Comparison of ENCODE assay signal across 28 mouse cellular contexts in the genomic region with DNA sequence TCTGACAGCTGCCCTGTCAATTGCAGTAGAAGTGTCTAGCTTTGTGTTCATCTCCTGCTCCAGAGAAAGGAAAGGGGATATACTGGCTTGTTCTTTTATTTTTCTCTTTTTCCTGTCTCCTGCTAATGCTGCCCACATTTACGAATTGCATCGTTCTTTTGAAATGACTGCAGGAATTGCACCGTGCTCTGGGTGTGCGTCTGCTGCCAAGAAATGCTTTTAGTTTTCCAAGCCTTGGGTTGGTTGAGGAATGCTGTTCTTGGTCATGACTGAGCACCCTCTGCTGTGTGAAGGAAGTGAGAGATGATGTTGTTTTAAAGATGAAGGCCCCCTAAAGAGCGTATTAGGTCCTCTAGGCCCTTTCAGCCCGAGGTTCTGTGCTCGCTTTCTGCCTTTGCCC.
DNase-seq lines count a peak whose midpoint lies in the region; ATAC-seq and TF ChIP-seq lines count a peak whose summit lies in the region.
"Had no signal": no experiment of that assay in that cellular context is flagged by ENCODE, and none has a peak within 500 bp of the region (broad histone marks: within the 10 kb centered on the region; RNA-seq: fewer than 3 reads in every experiment).

No protein-coding gene starts in this region.

- peak; percentile 70 for DNase-seq in NIH3T3 (ENCODE audit: low read depth)
- DNase-seq in embryonic facial prominence, embryonic 10.5 days (ENCODE audit: low spot score), result no peak
- peak; percentile 64 for DNase-seq in fibroblast of lung, adult 2 months (ENCODE audit: low read depth)
- no peak for DNase-seq in stomach, postnatal 0 days (ENCODE audit: low spot score)
- no peak for DNase-seq in liver
- DNase-seq: adrenal gland, adult 2 months; adrenal gland, postnatal 14 days; cerebellum, adult 11-12 months; cerebellum, adult 8-10 months; cerebellum, postnatal 10 days; cerebellum, postnatal 36 days; embryo, embryonic 11 days; gastrocnemius, postnatal 25 days; heart, adult 18-20 months; heart, postnatal 14 days; heart, postnatal 4 days had no signal

- no peak for ATAC-seq in stomach, postnatal 0 days (ENCODE audit: low FRiP score, low TSS enrichment)
- ATAC-seq in cerebellum, adult (ENCODE audit: insufficient number of reproducible peaks, low FRiP score, low TSS enrichment), result no peak
- ATAC-seq in hindbrain, embryonic 13.5 days (ENCODE audit: low FRiP score), result no peak
- ATAC-seq: forebrain, embryonic 13.5 days; forebrain, embryonic 16.5 days; intestine, postnatal 0 days; Patski had no signal

- H3K27me3 ChIP-seq in embryonic facial prominence, embryonic 10.5 days (replicated peaks; ENCODE audit: low read depth, poor library complexity, severe bottlenecking), result no peaks in the 10 kb centered on the region
- H3K27me3 ChIP-seq in stomach, postnatal 0 days (ENCODE audit: control insufficient read depth, insufficient read depth, low read length), result no peaks in the 10 kb centered on the region
- no peaks in the 10 kb centered on the region for H3K27me3 ChIP-seq in hindbrain, embryonic 13.5 days
- H3K27me3 ChIP-seq: embryonic facial prominence, embryonic 15.5 days; forebrain, embryonic 13.5 days; heart, embryonic 13.5 days; hindbrain, embryonic 15.5 days; Patski had no signal

- 0 out of 2 replicates have a peak overlapping the region, but pooled peaks have one; percentile 19 for H3K27ac ChIP-seq in embryonic facial prominence, embryonic 10.5 days (replicated peaks)
- H3K27ac ChIP-seq in stomach, postnatal 0 days (replicated peaks), result no peak overlapping the region
- H3K27ac ChIP-seq in hindbrain, embryonic 13.5 days, result no peak overlapping the region
- H3K27ac ChIP-seq: embryonic facial prominence, embryonic 15.5 days; forebrain, embryonic 10.5 days; forebrain, embryonic 13.5 days; heart, embryonic 10.5 days; heart, embryonic 13.5 days; hindbrain, embryonic 15.5 days had no signal

- no peak overlapping the region for H3K4me2 ChIP-seq in stomach, postnatal 0 days (replicated peaks; ENCODE audit: low read depth)
- no peak overlapping the region for H3K4me2 ChIP-seq in hindbrain, embryonic 13.5 days
- H3K4me2 ChIP-seq: embryonic facial prominence, embryonic 15.5 days; forebrain, embryonic 13.5 days; heart, embryonic 13.5 days; hindbrain, embryonic 15.5 days had no signal

- H3K9ac ChIP-seq in stomach, postnatal 0 days (ENCODE audit: low read length), result no peak overlapping the region
- no peak overlapping the region for H3K9ac ChIP-seq in hindbrain, embryonic 13.5 days
- H3K9ac ChIP-seq: embryonic facial prominence, embryonic 15.5 days; forebrain, embryonic 13.5 days; heart, embryonic 13.5 days; hindbrain, embryonic 15.5 days had no signal

- H3K36me3 ChIP-seq in embryonic facial prominence, embryonic 10.5 days (replicated peaks), result peaks cover 41% of the 10 kb centered on the region
- no peaks in the 10 kb centered on the region; the same call in 1 of the 2 replicates for H3K36me3 ChIP-seq in stomach, postnatal 0 days (ENCODE audit: control insufficient read depth, insufficient read depth, low read length)
- H3K36me3 ChIP-seq in hindbrain, embryonic 13.5 days, result no peaks in the 10 kb centered on the region
- H3K36me3 ChIP-seq: hindbrain, embryonic 15.5 days had no signal

- H3K4me1 ChIP-seq in embryonic facial prominence, embryonic 10.5 days, result peaks cover 73% of the 10 kb centered on the region
- no peaks in the 10 kb centered on the region for H3K4me1 ChIP-seq in stomach, postnatal 0 days (replicated peaks; ENCODE audit: control insufficient read depth, insufficient read depth)
- H3K4me1 ChIP-seq in hindbrain, embryonic 13.5 days (replicated peaks), result no peaks in the 10 kb centered on the region; the same call in 1 of the 2 replicates

- no peaks in the 10 kb centered on the region for H3K9me3 ChIP-seq in embryonic facial prominence, embryonic 10.5 days
- no peaks in the 10 kb centered on the region for H3K9me3 ChIP-seq in stomach, postnatal 0 days (ENCODE audit: control insufficient read depth, low read length)
- no peaks in the 10 kb centered on the region for H3K9me3 ChIP-seq in hindbrain, embryonic 13.5 days
- H3K9me3 ChIP-seq: embryonic facial prominence, embryonic 15.5 days; forebrain, embryonic 10.5 days; forebrain, embryonic 13.5 days; heart, embryonic 10.5 days; heart, embryonic 13.5 days; hindbrain, embryonic 15.5 days had no signal

- peak; percentile 11; the same call in 1 of the 2 replicates for TF ChIP-seq CTCF in stomach, postnatal 0 days (IDR thresholded peaks at IDR 0.05; ENCODE audit: low read depth)

- no peak for TF ChIP-seq EP300 in stomach, postnatal 0 days (optimal IDR thresholded peaks at IDR 0.05)

- WGBS in embryonic facial prominence, embryonic 10.5 days, result 92% methylated on average over 7 of the region's 7 CpGs
- 58% methylated on average over 7 of the region's 7 CpGs for WGBS in stomach, postnatal 0 days
- 80% methylated on average over 7 of the region's 7 CpGs for WGBS in hindbrain, embryonic 13.5 days

- no peak overlapping the region for H3K4me3 ChIP-seq in embryonic facial prominence, embryonic 10.5 days
- no peak overlapping the region for H3K4me3 ChIP-seq in stomach, postnatal 0 days (ENCODE audit: low read depth, low read length)
- no peak overlapping the region for H3K4me3 ChIP-seq in hindbrain, embryonic 13.5 days
- H3K4me3 ChIP-seq: embryonic facial prominence, embryonic 15.5 days; erythroblast, embryonic 14.5 days; forebrain, embryonic 10.5 days; forebrain, embryonic 13.5 days; heart, embryonic 10.5 days; heart, embryonic 13.5 days; hindbrain, embryonic 15.5 days had no signal

Comparison
In these comparisons a context has a peak if more than half of its experiments do, and no peak if none do; other contexts are left out.
1. DNase-seq: peak in NIH3T3 (single experiment) and fibroblast of lung, adult 2 months (single experiment); none in embryonic facial prominence, embryonic 10.5 days (single experiment), stomach, postnatal 0 days (single experiment) and liver (single experiment).